Mouse (Mus musculus) stomach, embryonic 15.5 days (tissue): ENCODE results near the gene Hdac4. TPM values are rescaled to one million over a fixed set of nuclear protein-coding genes. Genes with fewer than 3 reads are reported as not detected.

Source experiments
- ATAC-seq: fragments of 200-750 bp; cut with Nextera tagmentation; 2 replicates; pipeline ENCODE4 v1.8.0; 2017; ENCODE audit warnings: low read depth, moderate number of reproducible peaks, moderate TSS enrichment; ENCODE audit not compliant: insufficient read depth, low FRiP score
- H3K27ac ChIP-seq: fragments of 300-500 bp; sonication (generic); 2 replicates; pipeline ENCODE4 v1.5.1; 2015; ENCODE audit warnings: mild to moderate bottlenecking, inconsistent platforms
- H3K27me3 ChIP-seq: fragments of 300-500 bp; sonication (generic); replicated peaks from 2 replicates; pipeline ENCODE4 v1.6.1; 2015; ENCODE audit warnings: inconsistent platforms
- H3K36me3 ChIP-seq: fragments of 300-500 bp; sonication (generic); 2 replicates; pipeline ENCODE4 v1.6.1; 2015; ENCODE audit warnings: inconsistent platforms
- H3K4me1 ChIP-seq: fragments of 300-500 bp; sonication (generic); 2 replicates; pipeline ENCODE4 v1.6.1; 2015; ENCODE audit warnings: inconsistent platforms
- H3K4me2 ChIP-seq: fragments of 300-500 bp; sonication (generic); 2 replicates; pipeline ENCODE4 v1.6.1; 2015; ENCODE audit warnings: mild to moderate bottlenecking, inconsistent platforms
- H3K4me3 ChIP-seq: fragments of 300-500 bp; sonication (generic); replicated peaks from 2 replicates; pipeline ENCODE4 v1.5.1; 2015; ENCODE audit warnings: inconsistent platforms
- H3K9ac ChIP-seq: fragments of 300-500 bp; sonication (generic); 2 replicates; pipeline ENCODE4 v1.6.1; 2015; ENCODE audit warnings: inconsistent platforms
- H3K9me3 ChIP-seq: fragments of 300-500 bp; sonication (generic); 2 replicates; pipeline ENCODE4 v1.6.1; 2016; ENCODE audit warnings: inconsistent platforms
- WGBS: fragments of 180-500 bp; shearing (Covaris S2); methylation state at CpG from one replicate; pipeline ENCODE4 v1.1.7; 2015; 5-methylcytosine and 5-hydroxymethylcytosine counted together
- polyA plus RNA-seq: library from polyadenylated mRNA; unstranded; fragments of >200 nt; fragmentation: Nextera tagmentation; extraction: Ambion mirVana; gene quantifications from 2 replicates; pipeline ENCODE4 v1.2.1, GENCODE M21; 2015

Gene Hdac4
- polyA plus RNA-seq, 1 experiment from 2014 or later: 18.2 TPM

GRCm38 (mm10) chr1:92004906-92005616 lies 190.4 kb downstream of the Hdac4 start:
- WGBS: 54% methylated on average over 8 of the region's 8 CpGs
- peaks cover 5% of the 10 kb centered on the region for H3K4me1 ChIP-seq
- H3K9me3 ChIP-seq: no peaks in the 10 kb centered on the region
- H3K4me3 ChIP-seq: no peak overlapping the region
- no peak overlapping the region for H3K27ac ChIP-seq
- ATAC-seq: no peak
- H3K36me3 ChIP-seq: no peaks in the 10 kb centered on the region
- no peaks in the 10 kb centered on the region for H3K27me3 ChIP-seq
- no peak overlapping the region for H3K4me2 ChIP-seq
- H3K9ac ChIP-seq: no peak overlapping the region

- 43% methylated on average over 1 of the region's 1 CpGs for WGBS
- H3K9ac ChIP-seq: no peak overlapping the region
- no peak overlapping the region for H3K27ac ChIP-seq
- no peak for ATAC-seq
- no peaks in the 10 kb centered on the region for H3K36me3 ChIP-seq
- H3K4me3 ChIP-seq: no peak overlapping the region
- peaks cover 5% of the 10 kb centered on the region for H3K4me1 ChIP-seq
- H3K9me3 ChIP-seq: no peaks in the 10 kb centered on the region
- no peak overlapping the region for H3K4me2 ChIP-seq
- no peaks in the 10 kb centered on the region for H3K27me3 ChIP-seq
Observed at GRCm38 (mm10) chr1:92004122-92004521, 191.4 kb downstream of the Hdac4 start.

- no peak overlapping the region for H3K9ac ChIP-seq
- no peak overlapping the region for H3K4me3 ChIP-seq
- H3K9me3 ChIP-seq: no peaks in the 10 kb centered on the region
- no peaks in the 10 kb centered on the region for H3K27me3 ChIP-seq
- peaks cover under 1% of the 10 kb centered on the region; the same call in 1 of the 2 replicates for H3K4me1 ChIP-seq
- no peak overlapping the region for H3K4me2 ChIP-seq
- H3K27ac ChIP-seq: no peak overlapping the region
- H3K36me3 ChIP-seq: no peaks in the 10 kb centered on the region
- WGBS: 97% methylated on average over 2 of the region's 2 CpGs
- ATAC-seq: no peak
Observed at GRCm38 (mm10) chr1:92000226-92000625, 195.3 kb downstream of the Hdac4 start.

- no peak overlapping the region for H3K9ac ChIP-seq
- H3K27me3 ChIP-seq: no peaks in the 10 kb centered on the region
- H3K4me1 ChIP-seq: no peaks in the 10 kb centered on the region
- H3K36me3 ChIP-seq: peaks cover 8% of the 10 kb centered on the region; the same call in 1 of the 2 replicates
- WGBS: 76% methylated on average over 9 of the region's 9 CpGs
- H3K4me3 ChIP-seq: no peak overlapping the region
- no peaks in the 10 kb centered on the region for H3K9me3 ChIP-seq
- H3K27ac ChIP-seq: no peak overlapping the region
- ATAC-seq: no peak
- H3K4me2 ChIP-seq: no peak overlapping the region
Observed at GRCm38 (mm10) chr1:91993658-91994165, 201.8 kb downstream of the Hdac4 start.

- Histone ChIP-seq H3K36me3 (peaks cover 8% of the 10 kb centered on the region; the same call in 1 of the 2 replicates), H3K4me1 (no peaks in the 10 kb centered on the region), H3K9ac (no peak overlapping the region), H3K27me3 (no peaks in the 10 kb centered on the region), H3K9me3 (no peaks in the 10 kb centered on the region), H3K4me3 (no peak overlapping the region), H3K27ac (no peak overlapping the region), H3K4me2 (no peak overlapping the region)
- ATAC-seq: no peak
- WGBS: 77% methylated on average over 3 of the region's 3 CpGs
Observed at GRCm38 (mm10) chr1:91992652-91993051, 202.8 kb downstream of the Hdac4 start.

- H3K36me3 ChIP-seq: peaks cover 13% of the 10 kb centered on the region; the same call in 1 of the 2 replicates
Observed at GRCm38 (mm10) chr1:91991597-91991996, 203.9 kb downstream of the Hdac4 start.

GRCm38 (mm10) chr1:91990852-91991251 lies 204.6 kb downstream of the Hdac4 start:
- Histone ChIP-seq H3K9ac (no peak overlapping the region), H3K36me3 (peaks cover 13% of the 10 kb centered on the region; the same call in 1 of the 2 replicates), H3K4me2 (no peak overlapping the region), H3K9me3 (no peaks in the 10 kb centered on the region), H3K4me1 (no peaks in the 10 kb centered on the region), H3K4me3 (no peak overlapping the region), H3K27ac (no peak overlapping the region), H3K27me3 (no peaks in the 10 kb centered on the region)
- 87% methylated on average over 5 of the region's 5 CpGs for WGBS
- ATAC-seq: no peak

More at GRCm38 (mm10) chr1:91991597-91991996, 203.9 kb downstream of the Hdac4 start:
- Histone ChIP-seq H3K9ac (no peak overlapping the region), H3K4me2 (no peak overlapping the region), H3K27me3 (no peaks in the 10 kb centered on the region), H3K9me3 (no peaks in the 10 kb centered on the region), H3K4me3 (no peak overlapping the region), H3K4me1 (no peaks in the 10 kb centered on the region), H3K27ac (no peak overlapping the region)
- ATAC-seq: no peak

GRCm38 (mm10) chr1:91988866-91989265 lies 206.6 kb downstream of the Hdac4 start:
- Histone ChIP-seq H3K9ac (no peak overlapping the region), H3K4me1 (no peaks in the 10 kb centered on the region), H3K27ac (no peak overlapping the region), H3K4me3 (no peak overlapping the region), H3K9me3 (no peaks in the 10 kb centered on the region), H3K36me3 (peaks cover 19% of the 10 kb centered on the region; the same call in 1 of the 2 replicates), H3K27me3 (no peaks in the 10 kb centered on the region), H3K4me2 (no peak overlapping the region)
- 88% methylated on average over 1 of the region's 1 CpGs for WGBS
- no peak for ATAC-seq

- Histone ChIP-seq H3K9ac (no peak overlapping the region), H3K4me2 (no peak overlapping the region), H3K36me3 (peaks cover 21% of the 10 kb centered on the region; the same call in 1 of the 2 replicates), H3K9me3 (no peaks in the 10 kb centered on the region), H3K4me1 (no peaks in the 10 kb centered on the region), H3K27ac (no peak overlapping the region), H3K4me3 (no peak overlapping the region), H3K27me3 (no peaks in the 10 kb centered on the region)
- ATAC-seq: no peak
- WGBS: 90% methylated on average over 8 of the region's 8 CpGs
Observed at GRCm38 (mm10) chr1:91987431-91987830, 208.1 kb downstream of the Hdac4 start.

- Histone ChIP-seq H3K36me3 (peaks cover 25% of the 10 kb centered on the region; the same call in 1 of the 2 replicates), H3K4me3 (no peak overlapping the region), H3K9me3 (no peaks in the 10 kb centered on the region), H3K9ac (no peak overlapping the region), H3K4me2 (no peak overlapping the region), H3K27ac (no peak overlapping the region), H3K27me3 (no peaks in the 10 kb centered on the region), H3K4me1 (no peaks in the 10 kb centered on the region)
- no peak for ATAC-seq
Observed at GRCm38 (mm10) chr1:91985783-91986182, 209.7 kb downstream of the Hdac4 start.

GRCm38 (mm10) chr1:91984507-91984906 lies 211.0 kb downstream of the Hdac4 start:
- ATAC-seq: no peak
- no peaks in the 10 kb centered on the region for H3K27me3 ChIP-seq
- H3K4me1 ChIP-seq: no peaks in the 10 kb centered on the region
- H3K4me2 ChIP-seq: no peak overlapping the region
- no peaks in the 10 kb centered on the region for H3K9me3 ChIP-seq
- H3K36me3 ChIP-seq: peaks cover 18% of the 10 kb centered on the region
- no peak overlapping the region for H3K4me3 ChIP-seq
- WGBS: 75% methylated on average over 8 of the region's 8 CpGs
- H3K27ac ChIP-seq: no peak overlapping the region
- H3K9ac ChIP-seq: no peak overlapping the region

GRCm38 (mm10) chr1:91981381-91981780 lies 214.1 kb downstream of the Hdac4 start:
- Histone ChIP-seq H3K36me3 (peaks cover 12% of the 10 kb centered on the region), H3K27me3 (no peaks in the 10 kb centered on the region), H3K9ac (no peak overlapping the region), H3K9me3 (no peaks in the 10 kb centered on the region), H3K4me3 (no peak overlapping the region), H3K27ac (no peak overlapping the region), H3K4me2 (no peak overlapping the region), H3K4me1 (no peaks in the 10 kb centered on the region)
- no peak for ATAC-seq
- 59% methylated on average over 1 of the region's 1 CpGs for WGBS
